Mouse (Mus musculus) urinary bladder, adult 2 months (tissue): ENCODE measurements around the gene Olfr1094. TPM values are rescaled to one million over a fixed set of nuclear protein-coding genes. Genes with fewer than 3 reads are reported as not detected.

Source experiments
- DNase-seq: peaks from one replicate; pipeline ENCODE4 v3.0.0; 2022; ENCODE audit warnings: low spot score
- polyA plus RNA-seq: library from polyadenylated mRNA; depleted of rRNA; stranded (reverse); fragments of >200 nt; gene quantifications from 2 replicates; pipeline ENCODE4 v1.2.3, GENCODE M21; 2012; rRNA removed

The Olfr1094 gene
- polyA plus RNA-seq = not detected in 2 replicates

- DNase-seq = no peak
Observed at GRCm38 (mm10) chr2:86824363-86824762, at the start of gene Olfr1094. TSS of gene Olfr1094 (plus strand) at chr2:86824663.

GRCm38 (mm10) chr2:86782179-86782578 is 42.3 kb upstream of the Olfr1094 start, which contains the start of gene Olfr1093:
TSS of gene Olfr1093 (plus strand) at chr2:86782479.
- no peak for DNase-seq

GRCm38 (mm10) chr2:86809918-86810317 is 14.5 kb upstream of the Olfr1094 start, which contains the start of gene Olfr141:
TSS of gene Olfr141 (minus strand) at chr2:86810018.
- no peak for DNase-seq

GRCm38 (mm10) chr2:86851596-86851995 is 27.1 kb downstream of the Olfr1094 start, which contains the start of gene Olfr1095:
TSS of gene Olfr1095 (minus strand) at chr2:86851696.
- DNase-seq = no peak

- DNase-seq = no peak
Observed at GRCm38 (mm10) chr2:86874702-86875101, 50.2 kb downstream of the Olfr1094 start, which contains the start of gene Gm13723. TSS of gene Gm13723 (minus strand) at chr2:86874802.

Other genes with a start within 250 kb of the Olfr1094 start
- not detected in 2 replicates for gene Olfr1082, start 225.7 kb upstream of the Olfr1094 start, polyA plus RNA-seq
- not detected in 2 replicates for gene Olfr1084, start 184.9 kb upstream of the Olfr1094 start, polyA plus RNA-seq
- not detected in 2 replicates for gene Olfr1085, start 162.6 kb upstream of the Olfr1094 start, polyA plus RNA-seq
- gene Olfr1086, start 144.6 kb upstream of the Olfr1094 start, polyA plus RNA-seq = not detected in 2 replicates
- gene Olfr1087, start 126.3 kb upstream of the Olfr1094 start, polyA plus RNA-seq = not detected in 2 replicates
- not detected in 2 replicates for gene Olfr1089, start 91.0 kb upstream of the Olfr1094 start, polyA plus RNA-seq
- gene Olfr1090, start 65.7 kb upstream of the Olfr1094 start, polyA plus RNA-seq = not detected in 2 replicates
- gene Olfr1093, start 42.2 kb upstream of the Olfr1094 start, polyA plus RNA-seq = not detected in 2 replicates
- not detected in 2 replicates for gene Olfr141, start 14.6 kb upstream of the Olfr1094 start, polyA plus RNA-seq
- not detected in 2 replicates for gene Olfr1095, start 27.0 kb downstream of the Olfr1094 start, polyA plus RNA-seq
- gene Gm13723, start 50.1 kb downstream of the Olfr1094 start, polyA plus RNA-seq = not detected in 2 replicates
- not detected in 2 replicates for gene Olfr1097, start 67.6 kb downstream of the Olfr1094 start, polyA plus RNA-seq
- not detected in 2 replicates for gene Olfr1098, start 99.9 kb downstream of the Olfr1094 start, polyA plus RNA-seq
- gene Olfr1099, start 136.0 kb downstream of the Olfr1094 start, polyA plus RNA-seq = not detected in 2 replicates
- gene Olfr1100, start 155.3 kb downstream of the Olfr1094 start, polyA plus RNA-seq = not detected in 2 replicates
- gene Olfr1101, start 166.6 kb downstream of the Olfr1094 start, polyA plus RNA-seq = not detected in 2 replicates
- not detected in 2 replicates for gene Olfr1102, start 173.7 kb downstream of the Olfr1094 start, polyA plus RNA-seq
- gene Olfr1104, start 202.4 kb downstream of the Olfr1094 start, polyA plus RNA-seq = not detected in 2 replicates
- not detected in 2 replicates for gene Olfr1105, start 211.9 kb downstream of the Olfr1094 start, polyA plus RNA-seq
- not detected in 2 replicates for gene Olfr1106, start 227.6 kb downstream of the Olfr1094 start, polyA plus RNA-seq